In the genomic region with DNA sequence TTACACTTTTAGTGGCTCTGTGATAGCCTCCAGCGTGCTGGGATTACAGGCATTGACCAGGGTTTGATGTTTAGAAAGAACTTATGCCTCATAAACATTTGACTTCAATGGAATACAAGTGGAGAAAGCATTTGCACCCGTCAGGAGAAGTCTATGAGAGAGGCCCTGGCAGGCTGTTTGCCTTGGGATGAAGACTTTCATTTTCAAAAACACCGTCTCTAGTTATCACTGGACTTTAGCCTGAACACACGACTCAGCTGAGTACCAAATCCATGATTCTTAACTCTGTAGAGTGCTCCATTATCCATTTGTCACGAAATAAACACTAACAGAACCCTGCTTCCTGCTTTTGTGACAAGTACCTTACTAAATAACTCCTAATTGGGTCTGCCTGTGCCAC, we compare ENCODE assay signal across 26 mouse cellular contexts. TPM values are rescaled to one million over a fixed set of nuclear protein-coding genes. Genes with fewer than 3 reads are reported as not detected.
DNase-seq lines count a peak whose midpoint lies in the region; ATAC-seq and TF ChIP-seq lines count a peak whose summit lies in the region.
"Had no signal": no experiment of that assay in that cellular context is flagged by ENCODE, and none has a peak within 500 bp of the region (broad histone marks: within the 10 kb centered on the region; RNA-seq: fewer than 3 reads in every experiment).

No protein-coding gene starts in this region.

- no peak for ATAC-seq in forebrain, embryonic 15.5 days (replicated peaks)
- ATAC-seq in forebrain, embryonic 14.5 days = no peak
- no peak for ATAC-seq in heart, embryonic 14.5 days (ENCODE audit: insufficient number of reproducible peaks, insufficient read depth, low FRiP score, low read depth)
- ATAC-seq: activated CD4-positive, CD25-positive, alpha-beta regulatory T cell, adult 4 months; forebrain, postnatal 0 days; hindbrain, postnatal 0 days; inflammation-experienced regulatory T-cells, adult 6 months had no signal

- no peaks in the 10 kb centered on the region for H3K36me3 ChIP-seq in forebrain, embryonic 15.5 days
- H3K36me3 ChIP-seq in forebrain, embryonic 14.5 days (ENCODE audit: control insufficient read depth, insufficient read depth, low read length) = no peaks in the 10 kb centered on the region
- H3K36me3 ChIP-seq in heart, embryonic 14.5 days (ENCODE audit: control insufficient read depth, insufficient read depth, low read length) = no peaks in the 10 kb centered on the region
- H3K36me3 ChIP-seq in heart, embryonic 10.5 days = no peaks in the 10 kb centered on the region
- H3K36me3 ChIP-seq: forebrain, embryonic 10.5 days had no signal

- DNase-seq in forebrain, embryonic 14.5 days (ENCODE audit: low spot score) = no peak
- no peak for DNase-seq in heart, embryonic 10.5 days (ENCODE audit: low spot score)
- DNase-seq in layer of hippocampus, adult 2 months (ENCODE audit: low spot score in 2 of 2) = no peak
- DNase-seq in layer of hippocampus, adult 8-10 months (ENCODE audit: low spot score in 2 of 2) = no peak
- DNase-seq in thymus, postnatal 10 days (ENCODE audit: low spot score in 2 of 2) = no peak
- no peak for DNase-seq in urinary bladder, postnatal 36 days (ENCODE audit: low spot score in 2 of 2)
- DNase-seq: adrenal gland, adult 8-10 months; adrenal gland, postnatal 25 days; cerebellum, adult 18-20 months; cerebellum, adult 9-10 months; cerebellum, postnatal 14 days; forebrain, postnatal 0 days; gastrocnemius, adult 2 months; gastrocnemius, postnatal 14 days; heart, adult 11 months; heart, postnatal 14 days; heart, postnatal 4 days; kidney, adult 2 months had no signal

- 66% methylated on average over 5 of the region's 5 CpGs for WGBS in forebrain, embryonic 15.5 days
- WGBS in forebrain, embryonic 14.5 days = 75% methylated on average over 5 of the region's 5 CpGs
- WGBS in heart, embryonic 14.5 days = 47% methylated on average over 5 of the region's 5 CpGs
- WGBS in heart, embryonic 10.5 days = 73% methylated on average over 5 of the region's 5 CpGs

- H3K4me1 ChIP-seq in forebrain, embryonic 15.5 days = no peaks in the 10 kb centered on the region
- no peaks in the 10 kb centered on the region for H3K4me1 ChIP-seq in forebrain, embryonic 14.5 days (ENCODE audit: control insufficient read depth, insufficient read depth, low read length)
- H3K4me1 ChIP-seq in heart, embryonic 14.5 days (ENCODE audit: control insufficient read depth in 2 of 2, insufficient read depth in 2 of 2, low read length in 2 of 2) = peaks cover 3 to 20% of the 10 kb centered on the region in 2 experiments
- H3K4me1 ChIP-seq in heart, embryonic 10.5 days = peaks cover 7% of the 10 kb centered on the region; the same call in 1 of the 2 replicates
- H3K4me1 ChIP-seq: forebrain, embryonic 10.5 days had no signal

- H3K4me2 ChIP-seq in forebrain, embryonic 15.5 days (replicated peaks) = no peak overlapping the region
- H3K4me2 ChIP-seq in forebrain, embryonic 14.5 days (ENCODE audit: low read length) = no peak overlapping the region
- H3K4me2 ChIP-seq in heart, embryonic 14.5 days (ENCODE audit: low read length) = peak overlapping the region; percentile 24
- H3K4me2 ChIP-seq: heart, embryonic 11.5 days; hindbrain, embryonic 14.5 days had no signal

- no peaks in the 10 kb centered on the region for H3K27me3 ChIP-seq in forebrain, embryonic 15.5 days
- H3K27me3 ChIP-seq in forebrain, embryonic 14.5 days (replicated peaks; ENCODE audit: control insufficient read depth, insufficient read depth, low read length) = no peaks in the 10 kb centered on the region
- H3K27me3 ChIP-seq in heart, embryonic 14.5 days (ENCODE audit: control insufficient read depth, insufficient read depth, low read length) = no peaks in the 10 kb centered on the region
- no peaks in the 10 kb centered on the region for H3K27me3 ChIP-seq in heart, embryonic 10.5 days (ENCODE audit: insufficient read depth, poor library complexity, severe bottlenecking)

- H3K9me3 ChIP-seq in forebrain, embryonic 15.5 days = no peaks in the 10 kb centered on the region
- no peaks in the 10 kb centered on the region for H3K9me3 ChIP-seq in forebrain, embryonic 14.5 days (replicated peaks; ENCODE audit: control insufficient read depth, low read length)
- H3K9me3 ChIP-seq in heart, embryonic 14.5 days (ENCODE audit: control insufficient read depth, low read length) = no peaks in the 10 kb centered on the region
- no peaks in the 10 kb centered on the region for H3K9me3 ChIP-seq in heart, embryonic 10.5 days
- H3K9me3 ChIP-seq: forebrain, embryonic 10.5 days had no signal

- TF ChIP-seq CTCF in layer of hippocampus, adult 2 months (conservative IDR thresholded peaks at IDR 0.05) = no peak

- H3K4me3 ChIP-seq in forebrain, embryonic 15.5 days = no peak overlapping the region
- H3K4me3 ChIP-seq in forebrain, embryonic 14.5 days (ENCODE audit: low read depth, low read length) = no peak overlapping the region
- no peak overlapping the region for H3K4me3 ChIP-seq in heart, embryonic 14.5 days (ENCODE audit: control insufficient read depth in 1 of 2, insufficient read depth in 1 of 2, low read depth in 1 of 2, low read length in 2 of 2)
- H3K4me3 ChIP-seq in heart, embryonic 10.5 days = no peak overlapping the region
- no peak overlapping the region for H3K4me3 ChIP-seq in layer of hippocampus, adult 2 months
- H3K4me3 ChIP-seq: forebrain, embryonic 10.5 days; gastrocnemius, adult 2 months had no signal

- no peak overlapping the region for H3K9ac ChIP-seq in forebrain, embryonic 15.5 days (replicated peaks)
- no peak overlapping the region for H3K9ac ChIP-seq in forebrain, embryonic 14.5 days (ENCODE audit: low read length)
- peak overlapping the region; percentile 48; the same call in 1 of the 2 replicates for H3K9ac ChIP-seq in heart, embryonic 14.5 days (ENCODE audit: low read length)
- H3K9ac ChIP-seq: forebrain, postnatal 0 days; hindbrain, embryonic 14.5 days had no signal

- peak overlapping the region; percentile 44 for H3K27ac ChIP-seq in forebrain, embryonic 15.5 days (replicated peaks)
- H3K27ac ChIP-seq in forebrain, embryonic 14.5 days (ENCODE audit: low read depth, low read length) = no peak overlapping the region
- H3K27ac ChIP-seq in heart, embryonic 14.5 days (replicated peaks in 1 of 2; ENCODE audit: control insufficient read depth in 1 of 2, insufficient read depth in 1 of 2, low read depth in 2 of 2, low read length in 2 of 2) = no peak overlapping the region; a peak in 1 of 4 replicates
- H3K27ac ChIP-seq in heart, embryonic 10.5 days = no peak overlapping the region
- H3K27ac ChIP-seq in layer of hippocampus, adult 2 months = peak overlapping the region; percentile 68
- H3K27ac ChIP-seq: forebrain, embryonic 10.5 days; gastrocnemius, adult 2 months; hindbrain, embryonic 14.5 days; hindbrain, postnatal 0 days had no signal

RNA-seq across cellular contexts. Expression of gene Rbks, which starts 27.4 kb away (rescaled TPM):
- polyA plus RNA-seq in forebrain, embryonic 15.5 days (2015; fragmentation: Nextera tagmentation; extraction: Ambion mirVana) = 1.4 and 2.4 TPM in 2 replicates
- polyA plus RNA-seq in forebrain, embryonic 14.5 days (2014; fragmentation: Nextera tagmentation; extraction: Ambion mirVana) = 1.9 and 2.1 TPM in 2 replicates
- 3.6 and 4.5 TPM in 2 replicates for polyA plus RNA-seq in heart, embryonic 14.5 days (2014; fragmentation: Nextera tagmentation; extraction: Ambion mirVana)
- polyA plus RNA-seq in heart, embryonic 10.5 days (2016; fragmentation: Nextera tagmentation; extraction: Ambion mirVana) = 6.2 and 6.8 TPM in 2 replicates
- total RNA-seq in layer of hippocampus, adult 2 months (2021) = 1 to 10 TPM; 4.0 to 4.4 TPM
- 1 to 10 TPM; 2.7 to 6.0 (median 4.3) TPM for total RNA-seq in layer of hippocampus, adult 8-10 months (2022)

RNA-seq across cellular contexts. Expression of gene Babam2, which starts 27.5 kb away (rescaled TPM):
- polyA plus RNA-seq in forebrain, embryonic 15.5 days (2015; fragmentation: Nextera tagmentation; extraction: Ambion mirVana) = 46.9 and 55.1 TPM in 2 replicates
- polyA plus RNA-seq in forebrain, embryonic 14.5 days (2014; fragmentation: Nextera tagmentation; extraction: Ambion mirVana) = 32.3 TPM in 2 replicates
- 37.3 and 47.8 TPM in 2 replicates for polyA plus RNA-seq in heart, embryonic 14.5 days (2014; fragmentation: Nextera tagmentation; extraction: Ambion mirVana)
- polyA plus RNA-seq in heart, embryonic 10.5 days (2016; fragmentation: Nextera tagmentation; extraction: Ambion mirVana) = 40.8 and 43.6 TPM in 2 replicates
- total RNA-seq in layer of hippocampus, adult 2 months (2021) = 10 to 100 TPM; 49.3 to 50.4 TPM
- total RNA-seq in layer of hippocampus, adult 8-10 months (2022) = 10 to 100 TPM; 49.4 to 52.1 (median 50.4) TPM

Comparison
In these comparisons a context has a peak if more than half of its experiments do, and no peak if none do; other contexts are left out.
1. H3K27ac ChIP-seq: peak in forebrain, embryonic 15.5 days (single experiment) and layer of hippocampus, adult 2 months (single experiment); none in forebrain, embryonic 14.5 days (single experiment), heart, embryonic 14.5 days (0 of 2) and heart, embryonic 10.5 days (single experiment).